Mouse (Mus musculus) limb, embryonic 14.5 days (tissue): ENCODE measurements around the gene B3gnt3. TPM values are rescaled to one million over a fixed set of nuclear protein-coding genes. Genes with fewer than 3 reads are reported as not detected.

Source experiments
- ATAC-seq: fragments of 200-750 bp; cut with Nextera tagmentation; 2 replicates; pipeline ENCODE4 v1.8.0; 2017; ENCODE audit warnings: low read depth, moderate number of reproducible peaks, moderate TSS enrichment; ENCODE audit not compliant: low FRiP score
- DNase-seq: peaks from one replicate; pipeline ENCODE4 v3.0.0-alpha.2; 2015; ENCODE audit warnings: low spot score
- H3K27ac ChIP-seq: fragments of 300-500 bp; sonication (generic); replicated peaks from 2 replicates; pipeline ENCODE4 v1.5.1; 2014; ENCODE audit warnings: low read depth, mild to moderate bottlenecking, low read length, moderate library complexity, mixed read lengths
- H3K27me3 ChIP-seq: fragments of 300-500 bp; sonication (generic); 2 replicates; pipeline ENCODE4 v1.6.1; 2014; ENCODE audit warnings: low read length, mixed read lengths; ENCODE audit not compliant: control insufficient read depth, insufficient read depth
- H3K36me3 ChIP-seq: fragments of 300-500 bp; sonication (generic); 2 replicates; pipeline ENCODE4 v1.6.1; 2014; ENCODE audit warnings: mild to moderate bottlenecking, low read length, moderate library complexity, mixed read lengths; ENCODE audit not compliant: control insufficient read depth, insufficient read depth
- H3K4me1 ChIP-seq: fragments of 300-500 bp; sonication (generic); 2 replicates; pipeline ENCODE4 v1.6.1; 2014; ENCODE audit warnings: antibody characterized with exemption, low read length, mixed read lengths; ENCODE audit not compliant: control insufficient read depth, insufficient read depth
- H3K4me2 ChIP-seq: fragments of 300-500 bp; sonication (generic); replicated peaks from 2 replicates; pipeline ENCODE4 v1.6.1; 2014; ENCODE audit warnings: low read depth, mild to moderate bottlenecking, low read length, moderate library complexity; ENCODE audit not compliant: severe bottlenecking
- H3K4me3 ChIP-seq: fragments of 300-500 bp; sonication (generic); replicated peaks from 2 replicates; pipeline ENCODE4 v1.5.1; 2014; ENCODE audit warnings: low read length
- H3K9ac ChIP-seq: fragments of 300-500 bp; sonication (generic); 2 replicates; pipeline ENCODE4 v1.6.1; 2014; ENCODE audit warnings: mild to moderate bottlenecking, low read depth, low read length, moderate library complexity; ENCODE audit not compliant: severe bottlenecking
- H3K9me3 ChIP-seq: fragments of 300-500 bp; sonication (generic); 2 replicates; pipeline ENCODE4 v1.6.1; 2016; ENCODE audit warnings: low read length; ENCODE audit not compliant: control insufficient read depth
- POLR2A ChIP-seq: fragments of 200-500 bp; IDR thresholded peaks from 2 replicates; pipeline ENCODE4 v1.8.0; 2012; ENCODE audit warnings: inconsistent platforms, mild to moderate bottlenecking, moderate library complexity, borderline replicate concordance; ENCODE audit not compliant: insufficient read depth, insufficient read length; ENCODE audit errors: extremely low read depth
- WGBS: fragments of 180-500 bp; shearing (Covaris S2); extraction: QIAGEN DNeasy Blood & Tissue Kit; methylation state at CpG from one replicate; pipeline ENCODE4 v1.1.7; 2014; 5-methylcytosine and 5-hydroxymethylcytosine counted together
- polyA plus RNA-seq, 2 experiments: library from polyadenylated mRNA; depleted of rRNA in 1 of 2; stranded (reverse) in 1 of 2; unstranded in 1 of 2; fragments of >200 nt; fragmentation: Nextera tagmentation in 1 of 2; extraction: Ambion mirVana in 1 of 2; gene quantifications; 2 replicates each; pipeline versions ENCODE4 v1.2.1 to v1.2.3; 2012 to 2014

B3gnt3 gene
- polyA plus RNA-seq, 2 experiments: 0.67 to 1.1 TPM

- H3K36me3 ChIP-seq: no peaks in the 10 kb centered on the region
- 5% methylated on average over 30 of the region's 33 CpGs for WGBS
- TF ChIP-seq POLR2A: no peak
- no peaks in the 10 kb centered on the region for H3K9me3 ChIP-seq
- peaks cover 9% of the 10 kb centered on the region; the same call in 1 of the 2 replicates for H3K4me1 ChIP-seq
- DNase-seq (no peak), ATAC-seq (no peak)
- H3K27me3 ChIP-seq: peaks cover 99% of the 10 kb centered on the region
- H3K9ac ChIP-seq: no peak within 1 kb of the TSS
- no peak within 1 kb of the TSS for H3K4me3 ChIP-seq
- H3K4me2 ChIP-seq: no peak within 1 kb of the TSS
- no peak within 1 kb of the TSS for H3K27ac ChIP-seq
Observed at GRCm38 (mm10) chr8:71689028-71689427, 12.6 kb downstream of the B3gnt3 start, which contains the start of gene Insl3. Insl3 (plus strand) TSS chr8:71689214.

GRCm38 (mm10) chr8:71687616-71688015 is 14.0 kb downstream of the B3gnt3 start:
- Histone ChIP-seq H3K9ac (no peak overlapping the region), H3K4me1 (0 out of 2 replicates have a peak, but pooled peaks cover 4% of the 10 kb centered on the region), H3K4me3 (no peak overlapping the region), H3K4me2 (no peak overlapping the region), H3K27me3 (peaks cover 99% of the 10 kb centered on the region), H3K9me3 (no peaks in the 10 kb centered on the region), H3K27ac (no peak overlapping the region), H3K36me3 (no peaks in the 10 kb centered on the region)
- DNase-seq: no peak
- TF ChIP-seq POLR2A: no peak
- no peak for ATAC-seq
- 2% methylated on average over 8 of the region's 8 CpGs for WGBS

GRCm38 (mm10) chr8:71686143-71686734 is 15.3 kb downstream of the B3gnt3 start:
- peak overlapping the region; percentile 44 for H3K4me2 ChIP-seq
- ATAC-seq: no peak
- WGBS: 4% methylated on average over 23 of the region's 23 CpGs
- H3K9ac ChIP-seq: no peak overlapping the region
- no peak overlapping the region for H3K27ac ChIP-seq
- no peak for DNase-seq
- peak overlapping the region; percentile 25 for H3K4me3 ChIP-seq
- 0 out of 2 replicates have a peak, but pooled peaks cover 4% of the 10 kb centered on the region for H3K4me1 ChIP-seq
- no peaks in the 10 kb centered on the region for H3K36me3 ChIP-seq
- no peaks in the 10 kb centered on the region for H3K9me3 ChIP-seq
- H3K27me3 ChIP-seq: peaks cover 99% of the 10 kb centered on the region
- no peak for TF ChIP-seq POLR2A

GRCm38 (mm10) chr8:71685573-71685972 is 16.0 kb downstream of the B3gnt3 start:
- Histone ChIP-seq H3K9me3 (no peaks in the 10 kb centered on the region), H3K27ac (no peak overlapping the region), H3K4me2 (peak overlapping the region; percentile 44), H3K9ac (no peak overlapping the region), H3K36me3 (no peaks in the 10 kb centered on the region), H3K4me1 (0 out of 2 replicates have a peak, but pooled peaks cover 4% of the 10 kb centered on the region), H3K4me3 (peak overlapping the region; percentile 25), H3K27me3 (peaks cover 99% of the 10 kb centered on the region)
- TF ChIP-seq POLR2A: no peak
- ATAC-seq: no peak
- WGBS: 5% methylated on average over 29 of the region's 29 CpGs
- DNase-seq: no peak

GRCm38 (mm10) chr8:71684701-71685100 is 16.9 kb downstream of the B3gnt3 start:
- H3K27me3 ChIP-seq: peaks cover 99% of the 10 kb centered on the region
- no peak overlapping the region for H3K9ac ChIP-seq
- no peak overlapping the region for H3K4me3 ChIP-seq
- TF ChIP-seq POLR2A: no peak
- no peak overlapping the region for H3K27ac ChIP-seq
- H3K4me2 ChIP-seq: no peak overlapping the region
- DNase-seq (no peak), ATAC-seq (no peak)
- WGBS: 28% methylated on average over 10 of the region's 10 CpGs
- H3K4me1 ChIP-seq: peaks cover 4% of the 10 kb centered on the region; the same call in 1 of the 2 replicates
- no peaks in the 10 kb centered on the region for H3K36me3 ChIP-seq
- no peaks in the 10 kb centered on the region for H3K9me3 ChIP-seq

GRCm38 (mm10) chr8:71682832-71683231 is 18.8 kb downstream of the B3gnt3 start:
- no peak for DNase-seq
- no peaks in the 10 kb centered on the region for H3K36me3 ChIP-seq
- no peak overlapping the region for H3K27ac ChIP-seq
- peaks cover 100% of the 10 kb centered on the region for H3K27me3 ChIP-seq
- no peaks in the 10 kb centered on the region for H3K9me3 ChIP-seq
- no peak for TF ChIP-seq POLR2A
- no peak for ATAC-seq
- H3K4me3 ChIP-seq: no peak overlapping the region
- H3K9ac ChIP-seq: no peak overlapping the region
- H3K4me1 ChIP-seq: peaks cover 4% of the 10 kb centered on the region; the same call in 1 of the 2 replicates
- H3K4me2 ChIP-seq: no peak overlapping the region
- WGBS: 68% methylated on average over 12 of the region's 12 CpGs
